Mouse (Mus musculus) cerebellum, postnatal 36 days (tissue): ENCODE measurements around the gene Arx.
A peak's percentile ranks its signal among the peaks of the same experiment; 100 is the strongest.

Experiments
- DNase-seq, 2 experiments: peaks; one replicate each; pipeline ENCODE4 v3.0.0; 2021 to 2022; ENCODE audit warnings: mixed read lengths in 2 of 2

Gene Arx

DNA sequence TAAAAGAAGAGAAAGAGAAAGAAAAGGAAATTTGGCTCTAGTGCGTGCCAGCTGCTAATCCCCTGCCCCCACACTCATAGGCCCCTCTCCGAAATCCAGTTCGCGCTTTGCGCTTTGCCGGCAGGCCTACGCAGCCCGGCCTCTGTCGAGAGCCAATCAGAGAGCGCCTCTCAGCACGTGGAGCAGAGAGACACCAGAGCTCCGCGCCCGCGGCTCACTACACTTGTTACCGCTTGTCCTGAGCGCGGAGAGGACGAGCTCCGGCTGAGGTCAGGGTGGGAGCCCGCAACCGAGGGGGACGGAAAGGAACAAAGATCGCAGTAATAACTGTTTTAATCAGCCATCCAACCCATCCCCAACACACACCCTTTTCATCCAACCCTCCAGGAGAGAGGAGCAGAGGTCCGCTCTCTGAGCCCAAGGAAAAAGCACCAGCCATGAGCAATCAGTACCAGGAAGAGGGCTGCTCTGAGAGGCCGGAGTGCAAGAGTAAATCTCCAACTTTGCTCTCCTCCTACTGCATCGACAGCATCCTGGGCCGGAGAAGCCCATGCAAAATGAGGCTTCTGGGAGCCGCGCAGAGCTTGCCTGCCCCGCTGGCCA lies at the start of gene Arx:
TSS of gene Arx (plus strand) at position 155 of the 603 bp plus-strand sequence.
- no peak for DNase-seq

DNA sequence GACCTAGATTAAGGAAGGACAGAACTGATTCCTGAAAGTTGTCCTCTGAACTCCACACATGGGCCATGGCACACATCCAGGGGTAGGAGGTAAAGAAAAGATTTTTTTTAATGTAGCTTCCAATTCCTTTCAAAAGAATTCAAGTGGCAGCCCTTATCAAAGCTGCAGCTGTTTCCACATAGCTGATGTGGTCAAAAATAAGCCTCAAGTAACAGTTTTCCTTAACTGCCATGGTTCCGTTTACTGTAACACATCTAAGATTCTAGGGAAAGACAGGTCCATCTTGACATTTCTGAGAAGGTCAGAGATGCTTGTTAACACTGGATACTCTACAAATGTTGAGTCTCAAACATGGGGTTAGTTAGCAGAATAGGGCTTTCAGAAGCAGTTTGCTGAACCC lies 34.9 kb upstream of the Arx start:
- no peak for DNase-seq

DNA sequence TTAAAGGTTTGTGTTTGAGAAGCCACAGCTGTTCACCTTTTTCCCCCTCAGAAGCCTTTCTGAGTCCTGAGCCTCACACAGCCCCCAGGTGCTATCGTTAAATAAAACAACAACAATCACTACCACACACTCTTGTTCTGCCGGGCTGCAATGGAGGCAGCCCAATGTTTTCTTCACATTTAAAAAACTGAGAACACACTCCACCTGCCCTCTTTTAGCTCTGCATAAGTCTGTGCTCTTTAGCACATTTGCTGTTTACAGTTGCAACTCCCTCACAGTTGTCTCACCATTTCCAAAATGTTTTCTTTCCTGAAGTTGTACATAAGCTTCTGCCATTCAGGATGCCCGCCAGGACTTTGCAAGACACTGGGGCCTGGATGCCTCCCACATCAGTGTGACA lies 10.6 kb upstream of the Arx start:
- DNase-seq: no peak

DNA sequence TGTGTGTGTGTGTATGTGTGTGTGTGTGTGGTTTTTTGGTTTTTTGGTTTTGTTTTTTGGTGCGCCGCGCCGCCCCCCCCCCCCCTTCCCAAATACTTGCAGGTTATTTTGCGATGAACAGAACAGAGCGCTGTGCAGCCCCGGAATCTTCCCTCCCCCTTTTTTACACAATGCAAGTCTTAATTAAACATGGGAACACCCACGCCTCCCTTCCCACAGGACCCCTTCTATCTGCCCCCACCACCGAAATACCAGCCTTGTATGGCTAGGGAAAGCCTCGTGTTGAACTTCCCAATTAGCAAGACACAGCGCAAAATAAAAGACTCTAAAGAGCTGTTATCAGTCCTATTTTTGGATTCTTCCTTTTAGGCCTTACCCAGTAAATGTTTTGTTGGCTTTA lies 6.3 kb upstream of the Arx start:
- no peak for DNase-seq

DNA sequence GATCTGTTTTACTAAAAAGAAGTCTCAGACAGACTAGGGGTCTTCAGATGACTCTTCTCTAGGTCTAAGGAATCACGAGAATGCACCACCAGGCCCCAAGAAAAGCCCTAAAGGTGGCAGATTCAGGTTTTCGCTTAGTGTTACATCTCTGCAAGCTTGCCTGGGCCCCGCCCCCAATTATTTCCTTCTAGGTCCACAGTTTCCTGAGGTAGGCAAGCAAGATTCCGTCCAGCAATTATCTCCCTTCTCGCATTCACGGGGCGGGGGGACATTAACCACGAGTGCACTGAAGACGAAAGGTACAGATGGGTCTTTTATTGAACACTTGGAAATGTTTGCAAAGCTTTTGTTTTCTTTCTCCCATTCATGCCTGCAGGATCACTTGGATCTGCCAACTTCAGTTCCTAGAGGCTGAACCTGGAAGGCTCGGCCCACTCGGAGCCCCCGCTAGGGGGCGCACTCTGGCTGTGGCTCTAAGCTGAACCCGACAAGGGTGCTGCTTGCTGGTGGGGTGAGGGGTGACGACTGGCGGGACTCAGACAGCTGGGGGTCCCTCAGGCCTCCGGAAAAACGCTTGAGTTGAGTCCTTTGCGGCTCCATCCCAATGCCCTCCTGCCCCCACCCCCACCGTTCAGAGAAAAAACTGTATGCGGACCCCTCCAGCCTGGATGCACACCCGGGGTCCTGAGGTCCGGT lies 5.1 kb upstream of the Arx start:
- DNase-seq: peak; percentile 29 to 39

DNA sequence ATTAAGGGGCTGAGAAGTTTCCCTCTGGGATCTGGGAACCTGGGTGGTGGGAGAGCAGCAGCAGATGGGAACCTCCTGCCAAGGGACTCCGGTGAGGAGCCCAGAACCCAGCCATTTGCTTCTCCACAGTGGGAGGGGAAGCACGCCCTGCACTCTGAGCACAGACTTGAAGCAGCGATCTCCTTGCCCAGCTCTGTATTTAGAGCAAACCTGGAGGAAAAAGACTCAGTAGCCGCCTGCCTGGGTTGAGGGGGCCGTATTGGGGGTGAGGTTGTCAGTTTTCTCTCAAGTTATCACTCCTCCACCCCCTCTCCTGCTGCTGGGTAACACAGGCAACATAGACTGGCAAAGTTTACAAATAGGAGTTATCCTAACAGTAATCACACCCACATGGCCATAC lies 4.5 kb upstream of the Arx start:
- no peak for DNase-seq

DNA sequence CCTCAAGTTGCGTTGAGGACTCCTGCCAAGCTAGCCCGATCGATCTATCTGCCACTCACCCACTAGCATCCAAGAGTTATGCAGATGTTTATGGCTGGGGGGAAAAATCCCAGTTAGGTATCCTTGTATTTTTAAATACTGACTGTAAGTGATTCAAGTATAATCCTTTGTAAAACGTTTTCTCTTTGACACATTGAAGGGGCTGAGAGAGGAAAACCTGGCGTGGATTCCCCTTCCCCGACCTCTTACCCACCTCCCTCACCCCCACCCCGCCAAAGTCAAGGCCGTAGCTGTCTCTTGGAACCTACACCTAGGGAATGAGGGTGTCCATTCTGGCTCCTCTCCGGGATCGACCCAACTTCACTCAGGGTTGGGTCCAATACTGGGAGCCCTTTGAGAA lies 1.2 kb upstream of the Arx start:
- no peak for DNase-seq

DNA sequence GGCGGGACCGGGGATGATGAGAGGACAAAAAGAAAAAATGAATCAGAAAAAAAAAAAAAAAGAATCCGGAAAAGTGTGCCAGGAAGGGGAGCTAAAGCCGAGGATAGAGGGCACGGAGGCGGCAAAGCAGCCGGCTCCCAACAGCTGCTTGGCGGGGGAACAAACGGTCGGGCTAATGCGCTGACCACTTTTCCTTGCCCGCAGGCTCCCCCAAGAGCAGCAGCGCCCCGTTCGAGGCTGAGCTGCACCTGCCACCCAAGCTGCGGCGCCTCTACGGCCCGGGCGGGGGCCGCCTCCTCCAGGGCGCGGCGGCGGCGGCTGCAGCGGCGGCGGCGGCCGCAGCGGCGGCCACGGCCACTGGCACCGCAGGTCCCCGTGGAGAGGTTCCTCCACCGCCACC lies 2.1 kb downstream of the Arx start:
- DNase-seq: no peak

DNA sequence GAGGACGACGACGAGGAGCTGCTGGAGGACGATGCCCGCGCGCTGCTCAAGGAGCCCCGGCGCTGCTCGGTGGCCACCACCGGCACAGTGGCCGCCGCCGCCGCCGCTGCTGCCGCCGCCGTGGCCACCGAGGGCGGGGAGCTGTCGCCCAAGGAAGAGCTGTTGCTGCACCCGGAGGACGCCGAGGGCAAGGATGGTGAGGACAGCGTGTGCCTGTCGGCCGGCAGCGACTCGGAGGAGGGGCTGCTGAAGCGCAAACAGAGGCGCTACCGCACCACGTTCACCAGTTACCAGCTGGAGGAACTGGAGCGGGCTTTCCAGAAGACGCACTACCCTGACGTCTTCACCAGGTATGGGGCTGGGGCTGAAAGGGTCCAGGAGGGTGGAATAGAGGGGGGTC lies 2.8 kb downstream of the Arx start:
- no peak for DNase-seq

DNA sequence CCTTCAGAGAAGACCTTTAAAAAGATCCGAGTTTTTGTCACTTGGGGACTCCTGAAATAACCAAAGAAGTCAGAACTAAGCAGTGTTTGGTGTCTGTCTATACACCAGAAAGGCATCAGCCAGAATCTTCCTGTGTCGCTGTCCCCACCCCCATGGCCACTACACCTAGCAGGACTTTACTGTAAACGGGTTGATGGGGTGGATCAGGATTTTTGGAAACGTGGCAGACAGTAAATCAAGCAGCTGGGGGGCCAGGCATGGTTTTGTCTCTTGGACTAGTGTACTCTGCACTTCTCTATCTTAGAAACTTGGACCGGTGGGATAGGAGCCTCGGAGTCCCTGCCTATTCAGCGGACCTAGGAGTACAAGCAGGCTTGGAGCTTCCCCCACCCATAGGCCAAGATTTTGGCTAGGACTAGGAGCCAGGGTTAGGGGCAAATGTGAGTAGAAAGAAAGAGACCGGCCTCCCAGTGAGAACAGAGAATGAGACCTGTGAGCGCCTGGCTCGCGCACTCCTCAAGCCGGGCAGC lies 3.7 kb downstream of the Arx start:
- DNase-seq: no peak

DNA sequence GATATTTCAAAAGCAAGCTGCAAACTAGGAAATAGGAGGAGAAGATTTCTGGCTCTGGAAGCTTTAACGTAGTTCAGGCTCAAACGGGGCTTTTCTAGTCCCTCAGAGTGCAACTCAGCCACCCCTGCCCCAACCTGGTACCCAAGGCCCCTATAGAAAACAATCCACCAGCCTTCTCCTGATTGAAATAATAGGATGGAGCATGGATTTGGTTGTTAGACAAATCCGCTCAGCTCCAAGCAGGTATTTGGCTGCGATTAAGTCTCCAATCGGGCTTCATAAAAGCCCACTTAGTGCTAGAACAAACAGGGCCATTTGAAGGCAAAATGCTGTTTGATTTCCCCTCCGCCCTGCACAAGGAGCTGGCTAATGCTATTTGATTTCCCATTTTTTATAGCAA lies 5.8 kb downstream of the Arx start:
- no peak for DNase-seq

DNA sequence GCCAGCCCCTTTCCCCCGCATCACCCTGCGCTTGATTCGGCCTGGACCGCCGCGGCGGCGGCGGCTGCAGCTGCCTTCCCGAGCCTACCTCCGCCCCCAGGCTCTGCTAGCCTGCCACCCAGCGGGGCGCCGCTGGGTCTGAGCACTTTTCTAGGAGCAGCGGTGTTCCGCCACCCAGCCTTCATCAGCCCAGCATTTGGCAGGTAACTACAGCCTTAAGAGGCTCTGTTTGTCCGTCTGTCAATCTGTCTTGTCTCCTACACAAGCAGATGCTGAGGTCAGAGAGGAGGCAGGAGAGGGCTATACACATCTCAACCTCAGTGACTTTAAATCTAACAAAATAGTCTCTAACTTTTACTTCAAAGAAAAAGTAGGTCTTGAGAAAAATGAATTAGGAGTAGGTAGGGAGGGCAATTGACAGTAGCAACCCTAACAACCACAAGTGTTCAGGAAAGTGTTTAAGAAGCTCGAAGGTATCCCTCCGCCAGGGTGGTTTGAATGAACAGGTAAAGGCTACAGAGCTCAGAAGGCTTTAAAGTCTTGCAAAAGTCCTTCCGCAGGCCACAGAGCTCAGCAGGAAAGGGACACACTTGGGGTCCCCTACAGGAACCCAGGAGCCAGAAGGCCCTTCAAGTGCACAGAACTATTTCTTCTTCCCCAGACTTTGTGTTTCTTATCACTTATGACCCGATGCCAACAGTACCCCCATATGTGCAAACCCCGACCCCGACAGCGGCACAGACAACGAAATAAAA lies 8.7 kb downstream of the Arx start:
- DNase-seq: no peak

DNA sequence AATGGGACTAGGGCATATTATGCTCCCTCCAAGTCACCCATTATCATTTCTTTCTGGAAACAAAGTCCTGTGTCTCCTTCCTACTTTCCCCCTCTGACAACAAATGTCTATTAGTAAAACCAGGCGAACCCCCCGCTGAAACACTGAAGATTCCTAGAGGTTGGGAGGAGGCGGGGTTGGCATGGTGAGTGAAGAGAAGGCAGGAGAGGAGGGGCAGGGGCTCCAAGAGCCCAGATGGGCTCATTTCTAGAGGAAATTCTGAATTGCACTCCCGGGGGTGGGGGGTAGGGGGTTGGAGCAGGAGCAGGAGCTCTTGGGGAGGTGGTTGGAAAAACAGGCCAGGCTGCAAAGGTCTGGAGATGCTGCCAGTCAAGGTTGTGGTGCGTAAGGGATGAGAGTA lies 9.6 kb downstream of the Arx start:
- DNase-seq: no peak

DNA sequence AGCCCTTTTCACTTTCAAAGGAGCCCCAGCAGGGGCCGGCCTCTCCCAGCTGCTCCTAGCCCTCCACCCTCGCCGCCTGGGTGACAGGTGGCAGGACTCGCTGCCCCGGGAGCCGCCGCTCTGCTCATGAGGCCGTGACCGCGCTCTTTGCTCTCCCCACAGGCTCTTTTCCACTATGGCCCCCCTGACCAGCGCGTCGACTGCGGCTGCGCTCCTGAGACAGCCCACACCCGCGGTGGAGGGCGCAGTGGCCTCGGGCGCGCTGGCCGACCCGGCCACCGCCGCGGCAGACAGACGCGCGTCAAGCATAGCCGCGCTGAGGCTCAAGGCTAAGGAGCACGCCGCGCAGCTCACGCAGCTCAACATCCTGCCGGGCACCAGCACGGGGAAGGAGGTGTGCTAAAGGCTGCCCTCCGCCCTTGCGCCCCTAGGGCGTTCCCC lies 10.8 kb downstream of the Arx start:
- DNase-seq: no peak

DNA sequence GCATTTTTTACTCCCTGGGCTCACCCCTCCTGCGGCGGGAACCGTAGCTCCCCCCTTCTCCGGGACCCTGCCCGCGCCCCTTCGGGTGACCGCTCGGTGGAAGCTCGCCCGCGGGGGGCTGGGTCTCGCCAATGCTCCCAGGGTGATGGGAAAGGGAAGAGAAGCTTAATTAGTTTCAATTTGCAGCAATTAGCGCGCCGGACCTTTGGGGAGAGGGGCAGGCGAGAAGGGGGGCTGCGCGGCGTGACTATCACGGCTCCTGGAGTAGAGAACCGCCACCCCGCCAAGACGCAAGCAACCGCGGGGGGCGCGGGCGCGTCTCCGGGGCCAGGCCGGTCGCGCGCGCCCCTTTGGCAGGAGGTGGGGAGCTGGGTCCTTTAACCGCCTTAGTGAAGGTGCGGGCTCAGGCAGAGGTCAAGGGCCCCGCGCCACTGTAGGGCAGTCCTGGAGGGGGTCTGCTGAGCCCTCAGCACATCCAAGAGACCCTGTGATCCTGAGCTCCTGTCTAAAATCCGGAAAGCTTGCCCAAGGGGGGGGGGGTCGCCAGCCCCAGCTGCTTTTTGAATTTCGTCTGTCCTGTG lies 12.9 kb downstream of the Arx start:
- DNase-seq: no peak

DNA sequence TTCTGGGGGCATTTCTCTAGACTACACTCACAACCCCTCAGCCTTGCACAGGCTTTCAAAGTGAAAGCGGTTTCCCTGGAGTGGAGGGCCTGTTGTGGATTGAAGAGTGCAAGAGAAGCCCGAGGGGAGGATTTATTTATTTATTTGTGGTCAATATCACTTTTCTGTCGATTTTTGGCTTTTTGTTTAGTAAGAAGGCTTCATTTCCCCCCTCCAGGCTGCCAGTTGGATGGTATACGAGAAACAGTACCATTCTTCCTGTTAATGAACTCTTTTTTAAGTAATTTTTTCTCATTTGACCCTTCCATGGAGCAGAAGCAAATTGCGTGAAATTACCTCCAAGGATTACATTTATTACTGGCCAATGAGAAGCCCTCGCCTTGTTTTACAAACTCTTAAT lies 13.5 kb downstream of the Arx start:
- DNase-seq: no peak

DNA sequence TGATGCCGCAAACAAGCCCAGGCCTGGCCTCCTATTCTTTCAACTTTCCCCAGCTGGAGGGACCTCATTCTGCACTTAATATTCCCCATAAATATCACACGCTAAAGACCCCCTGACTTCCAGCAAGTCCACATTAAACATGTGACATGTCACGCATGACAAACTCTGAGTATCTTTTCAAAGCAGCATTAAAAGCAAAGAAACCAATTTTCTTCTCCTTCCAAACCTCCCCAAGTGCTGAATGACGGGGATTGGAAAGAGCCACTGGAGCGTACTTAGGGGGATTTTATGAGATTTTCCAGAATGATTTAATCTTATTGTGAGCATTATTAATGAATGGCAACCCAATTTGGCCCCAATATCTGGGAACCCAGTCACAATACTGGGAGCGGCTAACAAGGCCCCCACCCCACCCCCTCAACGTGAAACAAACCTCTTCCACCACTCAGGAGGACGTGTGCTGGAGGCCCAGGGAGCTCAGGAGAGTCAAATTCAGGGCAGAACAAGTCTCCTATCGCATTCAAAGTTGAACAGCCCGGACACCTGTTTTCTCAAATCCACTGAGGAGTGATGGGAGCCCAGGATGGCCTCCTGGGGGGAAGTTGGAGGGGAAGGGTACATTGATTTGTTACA lies 14.1 kb downstream of the Arx start:
- no peak for DNase-seq

DNA sequence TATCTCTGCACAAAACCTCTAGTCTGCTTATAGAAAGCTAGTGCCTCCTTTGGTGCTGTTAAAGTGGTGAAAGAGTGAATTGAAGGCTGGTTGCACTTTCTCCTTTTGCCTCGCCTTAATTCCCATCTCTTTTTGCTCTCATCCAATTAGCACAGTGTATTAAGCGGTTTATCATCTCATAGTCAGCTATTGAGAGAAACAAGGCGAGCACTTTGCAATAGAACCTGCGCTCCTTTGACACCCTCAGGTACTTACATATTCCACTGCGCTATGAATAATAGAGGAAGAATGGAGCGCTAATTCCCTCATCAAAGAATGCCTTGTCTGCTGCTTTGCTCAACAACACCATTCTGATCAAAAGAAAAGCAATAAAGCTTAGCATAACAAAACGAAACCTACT lies 15.6 kb downstream of the Arx start:
- no peak for DNase-seq

DNA sequence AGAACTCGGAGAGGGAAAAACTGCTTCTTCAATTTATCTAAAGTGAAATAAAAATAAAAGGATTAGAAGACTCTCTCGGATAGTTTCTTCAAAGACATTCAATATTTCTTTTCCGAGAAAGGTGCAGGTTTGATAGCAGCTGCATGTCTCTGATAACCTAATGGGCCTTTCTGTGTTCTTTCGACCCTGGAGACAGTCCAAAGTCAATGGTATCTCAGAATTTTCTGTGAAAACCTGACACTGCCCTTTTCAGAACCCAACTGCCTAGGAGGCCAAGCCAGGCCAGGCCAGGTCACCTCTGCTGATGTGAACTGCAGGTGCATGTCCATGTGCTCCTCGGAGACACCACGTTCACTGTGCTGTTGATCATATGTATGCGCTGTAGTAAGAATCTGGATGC lies 19.5 kb downstream of the Arx start:
- no peak for DNase-seq

DNA sequence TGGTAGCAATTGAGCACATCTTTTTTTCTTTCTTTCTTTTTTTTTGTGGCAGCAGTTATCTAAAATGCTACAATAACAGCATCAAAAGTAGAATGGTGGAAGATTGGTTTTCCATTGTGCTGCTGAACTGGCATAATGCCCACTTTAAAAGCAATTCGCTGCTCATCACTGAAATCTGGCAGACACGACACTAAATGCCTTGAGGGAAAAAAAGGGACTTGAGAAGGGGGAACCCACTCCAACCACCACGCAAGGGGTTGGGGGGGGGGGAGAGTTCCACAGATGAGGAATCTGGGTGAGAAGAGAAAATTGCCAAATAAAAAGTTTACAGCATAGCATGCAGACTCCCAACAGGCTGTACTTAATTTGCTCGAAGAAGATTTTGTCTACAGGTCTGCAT lies 31.3 kb downstream of the Arx start:
- no peak for DNase-seq

DNA sequence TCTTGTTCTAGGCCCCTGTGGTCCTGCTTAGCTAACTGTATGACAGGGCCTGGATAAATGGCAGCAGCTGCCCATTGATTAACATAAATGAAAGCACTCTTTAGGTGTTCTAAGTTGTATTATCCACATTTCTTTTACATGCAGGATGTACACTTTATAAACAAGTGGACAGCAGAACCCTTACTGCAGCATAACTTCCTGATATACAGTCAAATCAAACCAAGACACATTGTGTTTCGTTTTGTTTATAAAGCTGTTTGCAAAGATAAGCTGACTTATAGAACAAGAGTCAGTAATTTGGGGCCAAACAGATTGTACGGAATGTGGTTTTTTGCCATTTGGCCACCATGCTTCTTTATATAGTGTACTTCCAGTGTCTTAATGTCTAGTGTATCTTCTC lies 33.7 kb downstream of the Arx start:
- DNase-seq: no peak

DNA sequence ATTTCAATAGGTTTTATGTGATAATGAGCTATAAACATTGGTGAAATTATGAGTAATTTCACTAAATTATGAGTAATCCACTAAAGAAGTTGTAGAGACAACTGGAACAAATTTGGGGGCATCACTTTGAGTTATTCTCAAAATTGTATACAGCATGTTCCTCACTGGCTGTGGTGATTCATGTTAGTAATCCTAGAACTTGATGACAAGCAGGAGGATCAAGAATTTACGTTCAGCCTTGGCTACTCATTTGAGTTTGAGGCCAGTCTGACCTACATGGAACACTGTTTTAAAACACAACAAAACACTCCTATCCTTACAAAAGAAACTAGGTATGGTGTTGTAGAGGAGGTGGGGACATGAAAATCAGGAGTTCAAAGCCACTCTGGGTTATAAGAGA lies 35.1 kb downstream of the Arx start:
- DNase-seq: no peak
